Mouse (Mus musculus) ES-E14 (cell line): ENCODE results near the gene Cct8.

Source experiments
- HCFC1 ChIP-seq: IDR thresholded peaks from 2 replicates; pipeline ENCODE4 v1.6.1; 2012; ENCODE audit warnings: low read length, inconsistent platforms, borderline replicate concordance; ENCODE audit not compliant: insufficient read depth
- MAFK ChIP-seq: IDR thresholded peaks from 2 replicates; pipeline ENCODE4 v1.6.1; 2014; ENCODE audit warnings: mild to moderate bottlenecking, low read depth, low read length, inconsistent platforms; ENCODE audit not compliant: insufficient read depth
- ZC3H11A ChIP-seq: IDR thresholded peaks from 2 replicates; pipeline ENCODE4 v1.6.1; 2012; ENCODE audit warnings: low read depth, mild to moderate bottlenecking, inconsistent platforms, low read length, borderline replicate concordance
- ZNF384 ChIP-seq: IDR thresholded peaks from 2 replicates; pipeline ENCODE4 v1.6.1; 2012; ENCODE audit warnings: low read depth, low read length, inconsistent platforms

GRCm38 (mm10) chr16:87496728-87497127 is 1.1 kb upstream of the Cct8 start:
- TF ChIP-seq MAFK (no peak), ZC3H11A (no peak), HCFC1 (no peak), ZNF384 (no peak)
